Mouse (Mus musculus): ENCODE measurements around the gene Filip1l. TPM values are rescaled to one million over a fixed set of nuclear protein-coding genes. Genes with fewer than 3 reads are reported as not detected.

The Filip1l gene
- polyA plus RNA-seq, 1 experiment from 2014 or later, result 35.3 TPM

DNA sequence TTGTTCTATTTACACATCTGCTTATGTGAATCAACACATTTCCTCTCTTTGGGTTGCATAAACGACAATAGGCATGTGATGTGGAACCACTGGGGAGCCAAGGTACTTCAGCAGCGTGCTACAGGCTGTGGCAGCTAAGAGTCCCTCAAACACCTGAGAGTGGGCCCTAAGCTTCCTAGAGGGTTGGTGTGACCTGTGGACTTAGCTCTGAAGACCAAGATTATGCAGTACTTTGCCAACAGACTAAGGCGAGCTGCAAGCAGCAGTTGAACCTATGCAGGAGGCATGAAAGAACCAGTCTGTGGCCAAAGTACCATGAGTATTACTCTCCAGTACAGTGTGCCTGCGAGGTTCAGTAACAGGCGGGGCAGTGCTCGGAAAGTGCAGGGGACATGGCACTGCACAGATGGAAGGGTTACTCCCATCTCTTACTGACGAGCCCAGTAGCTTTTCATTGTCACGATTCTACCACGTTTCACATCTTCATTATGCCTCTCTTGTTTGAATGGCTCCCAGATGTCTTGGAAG, 112.6 kb downstream of the Filip1l start:
- Histone ChIP-seq H3K4me1 (replicated peaks; ENCODE audit: control insufficient read depth, insufficient read depth) (no peaks in the 10 kb centered on the region), H3K4me3 (ENCODE audit: low read depth, low read length) (no peak overlapping the region), H3K36me3 (ENCODE audit: control insufficient read depth, insufficient read depth, low read length) (no peaks in the 10 kb centered on the region), H3K27me3 (ENCODE audit: control insufficient read depth, insufficient read depth, low read length) (no peaks in the 10 kb centered on the region), H3K9ac (ENCODE audit: low read length) (no peak overlapping the region), H3K27ac (replicated peaks) (no peak overlapping the region), H3K4me2 (replicated peaks; ENCODE audit: low read depth) (no peak overlapping the region), H3K9me3 (ENCODE audit: control insufficient read depth, low read length) (no peaks in the 10 kb centered on the region)
- no peak for TF ChIP-seq EP300 (optimal IDR thresholded peaks at IDR 0.05)
- no peak for TF ChIP-seq CTCF (IDR thresholded peaks at IDR 0.05; ENCODE audit: low read depth)
- WGBS, result 83% methylated on average over 9 of the region's 9 CpGs
- ATAC-seq (ENCODE audit: low FRiP score, low TSS enrichment) (no peak), DNase-seq (ENCODE audit: low spot score) (no peak)

DNA sequence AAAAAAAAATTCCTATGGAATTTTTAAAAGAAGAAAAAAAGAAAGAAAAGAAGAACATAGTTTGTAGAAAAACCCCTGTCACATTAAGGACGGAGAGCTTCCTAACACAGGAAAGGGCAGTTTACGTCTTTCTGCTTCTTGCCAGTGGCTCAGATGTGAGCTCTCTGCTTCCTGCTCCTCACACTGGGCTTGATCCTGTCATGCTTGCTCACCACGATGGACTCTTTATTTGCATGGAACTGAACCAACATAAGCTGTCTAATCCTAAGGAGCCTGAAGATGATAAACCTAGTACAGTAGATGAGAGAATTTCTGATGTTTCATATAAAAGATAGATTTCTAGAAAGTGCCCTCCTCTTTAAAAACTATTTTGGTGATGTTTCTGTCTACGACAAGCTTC, 116.4 kb downstream of the Filip1l start:
- DNase-seq (ENCODE audit: low spot score), result no peak
- Histone ChIP-seq H3K4me2 (replicated peaks; ENCODE audit: low read depth) (no peak overlapping the region), H3K4me3 (ENCODE audit: low read depth, low read length) (no peak overlapping the region), H3K27ac (replicated peaks) (no peak overlapping the region), H3K36me3 (ENCODE audit: control insufficient read depth, insufficient read depth, low read length) (no peaks in the 10 kb centered on the region), H3K4me1 (replicated peaks; ENCODE audit: control insufficient read depth, insufficient read depth) (no peaks in the 10 kb centered on the region), H3K27me3 (ENCODE audit: control insufficient read depth, insufficient read depth, low read length) (no peaks in the 10 kb centered on the region), H3K9me3 (ENCODE audit: control insufficient read depth, low read length) (no peaks in the 10 kb centered on the region), H3K9ac (ENCODE audit: low read length) (no peak overlapping the region)
- TF ChIP-seq EP300 (optimal IDR thresholded peaks at IDR 0.05) (no peak), CTCF (IDR thresholded peaks at IDR 0.05; ENCODE audit: low read depth) (no peak)
- 52% methylated on average over 4 of the region's 4 CpGs for WGBS
- no peak for ATAC-seq (ENCODE audit: low FRiP score, low TSS enrichment)

DNA sequence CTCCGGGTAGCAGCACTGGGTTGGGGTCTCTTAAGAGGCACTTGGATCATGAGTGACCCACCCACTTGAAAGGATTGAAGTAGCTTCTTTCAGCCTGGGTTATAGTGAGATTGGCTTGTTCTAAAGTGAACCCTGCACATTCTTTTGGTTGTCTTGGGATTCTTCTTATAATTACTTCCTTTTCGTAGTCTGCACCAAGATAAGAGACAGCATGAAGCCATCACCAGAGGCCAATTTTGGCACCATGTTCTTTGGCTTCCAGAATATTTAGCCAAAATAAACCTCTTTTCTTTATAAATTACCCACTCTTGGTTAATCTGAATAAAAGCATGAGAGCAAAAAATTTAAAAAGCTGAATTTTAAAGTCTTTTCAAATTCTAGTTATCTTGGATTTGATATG, 117.0 kb downstream of the Filip1l start:
- H3K9me3 ChIP-seq (ENCODE audit: control insufficient read depth, low read length), result no peaks in the 10 kb centered on the region
- H3K4me1 ChIP-seq (replicated peaks; ENCODE audit: control insufficient read depth, insufficient read depth), result no peaks in the 10 kb centered on the region
- DNase-seq (ENCODE audit: low spot score) (no peak), ATAC-seq (ENCODE audit: low FRiP score, low TSS enrichment) (no peak)
- H3K36me3 ChIP-seq (ENCODE audit: control insufficient read depth, insufficient read depth, low read length), result no peaks in the 10 kb centered on the region
- H3K4me2 ChIP-seq (replicated peaks; ENCODE audit: low read depth), result no peak overlapping the region
- H3K9ac ChIP-seq (ENCODE audit: low read length), result no peak overlapping the region
- WGBS, result 88% methylated on average over 2 of the region's 2 CpGs
- H3K27me3 ChIP-seq (ENCODE audit: control insufficient read depth, insufficient read depth, low read length), result no peaks in the 10 kb centered on the region
- H3K27ac ChIP-seq (replicated peaks), result no peak overlapping the region
- no peak overlapping the region for H3K4me3 ChIP-seq (ENCODE audit: low read depth, low read length)
- TF ChIP-seq CTCF (IDR thresholded peaks at IDR 0.05; ENCODE audit: low read depth) (no peak), EP300 (optimal IDR thresholded peaks at IDR 0.05) (no peak)

DNA sequence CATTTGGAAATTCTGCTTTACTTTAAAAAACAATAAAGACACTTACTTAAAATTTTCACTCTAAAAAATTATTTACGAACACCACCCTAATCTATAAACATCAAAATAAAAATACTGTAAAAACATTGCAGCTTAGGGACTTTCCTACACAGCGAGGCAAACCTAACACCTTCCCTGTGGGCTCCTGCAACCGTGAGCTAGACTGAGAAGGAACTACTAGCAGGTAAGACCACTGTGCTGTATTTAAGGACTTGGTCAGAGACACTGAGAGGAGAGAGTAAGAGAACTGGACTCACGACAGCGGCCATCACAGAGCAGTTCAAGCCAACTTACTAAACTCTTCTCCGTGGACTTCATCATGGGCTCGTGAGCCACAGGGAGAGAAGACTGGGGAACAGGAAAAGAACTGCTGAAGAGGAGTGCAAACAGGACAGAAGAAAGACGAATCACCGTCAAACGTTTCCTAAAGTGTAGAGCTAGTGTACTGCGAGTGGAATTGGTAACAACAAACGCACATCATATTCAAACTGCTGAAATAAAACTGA, 117.5 kb downstream of the Filip1l start:
- H3K9me3 ChIP-seq (ENCODE audit: control insufficient read depth, low read length), result no peaks in the 10 kb centered on the region
- ATAC-seq (ENCODE audit: low FRiP score, low TSS enrichment) (no peak), DNase-seq (ENCODE audit: low spot score) (no peak)
- H3K27ac ChIP-seq (replicated peaks), result no peak overlapping the region
- WGBS, result 88% methylated on average over 12 of the region's 12 CpGs
- no peaks in the 10 kb centered on the region for H3K36me3 ChIP-seq (ENCODE audit: control insufficient read depth, insufficient read depth, low read length)
- no peak overlapping the region for H3K4me3 ChIP-seq (ENCODE audit: low read depth, low read length)
- TF ChIP-seq CTCF (IDR thresholded peaks at IDR 0.05; ENCODE audit: low read depth), result no peak
- no peak for TF ChIP-seq EP300 (optimal IDR thresholded peaks at IDR 0.05)
- no peak overlapping the region for H3K9ac ChIP-seq (ENCODE audit: low read length)
- no peaks in the 10 kb centered on the region for H3K27me3 ChIP-seq (ENCODE audit: control insufficient read depth, insufficient read depth, low read length)
- H3K4me2 ChIP-seq (replicated peaks; ENCODE audit: low read depth), result no peak overlapping the region
- H3K4me1 ChIP-seq (replicated peaks; ENCODE audit: control insufficient read depth, insufficient read depth), result no peaks in the 10 kb centered on the region

DNA sequence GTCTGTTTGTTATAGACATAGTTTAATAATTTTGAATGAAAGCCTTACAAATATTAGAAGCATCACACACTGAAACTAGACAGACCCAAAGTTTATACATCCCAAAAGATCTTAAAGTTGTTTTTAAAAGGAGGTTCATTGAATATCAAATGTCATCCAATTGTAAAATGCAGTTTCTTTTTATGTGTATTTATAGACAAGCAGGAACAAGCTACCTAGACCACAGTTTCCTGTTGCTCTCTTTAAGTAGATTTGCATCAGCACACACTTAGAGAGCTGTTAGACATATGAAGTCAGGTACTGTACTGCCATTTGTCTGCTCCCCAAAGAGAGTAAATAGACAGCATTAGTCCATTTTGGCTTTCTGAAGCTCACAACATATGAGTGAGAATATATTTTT, 118.2 kb downstream of the Filip1l start:
- Histone ChIP-seq H3K4me1 (replicated peaks; ENCODE audit: control insufficient read depth, insufficient read depth) (no peaks in the 10 kb centered on the region), H3K4me3 (ENCODE audit: low read depth, low read length) (no peak overlapping the region), H3K4me2 (replicated peaks; ENCODE audit: low read depth) (no peak overlapping the region), H3K27me3 (ENCODE audit: control insufficient read depth, insufficient read depth, low read length) (no peaks in the 10 kb centered on the region), H3K9ac (ENCODE audit: low read length) (no peak overlapping the region), H3K27ac (replicated peaks) (no peak overlapping the region), H3K9me3 (ENCODE audit: control insufficient read depth, low read length) (no peaks in the 10 kb centered on the region), H3K36me3 (ENCODE audit: control insufficient read depth, insufficient read depth, low read length) (no peaks in the 10 kb centered on the region)
- ATAC-seq (ENCODE audit: low FRiP score, low TSS enrichment), result no peak
- DNase-seq (ENCODE audit: low spot score), result no peak
- TF ChIP-seq EP300 (optimal IDR thresholded peaks at IDR 0.05) (no peak), CTCF (IDR thresholded peaks at IDR 0.05; ENCODE audit: low read depth) (no peak)

DNA sequence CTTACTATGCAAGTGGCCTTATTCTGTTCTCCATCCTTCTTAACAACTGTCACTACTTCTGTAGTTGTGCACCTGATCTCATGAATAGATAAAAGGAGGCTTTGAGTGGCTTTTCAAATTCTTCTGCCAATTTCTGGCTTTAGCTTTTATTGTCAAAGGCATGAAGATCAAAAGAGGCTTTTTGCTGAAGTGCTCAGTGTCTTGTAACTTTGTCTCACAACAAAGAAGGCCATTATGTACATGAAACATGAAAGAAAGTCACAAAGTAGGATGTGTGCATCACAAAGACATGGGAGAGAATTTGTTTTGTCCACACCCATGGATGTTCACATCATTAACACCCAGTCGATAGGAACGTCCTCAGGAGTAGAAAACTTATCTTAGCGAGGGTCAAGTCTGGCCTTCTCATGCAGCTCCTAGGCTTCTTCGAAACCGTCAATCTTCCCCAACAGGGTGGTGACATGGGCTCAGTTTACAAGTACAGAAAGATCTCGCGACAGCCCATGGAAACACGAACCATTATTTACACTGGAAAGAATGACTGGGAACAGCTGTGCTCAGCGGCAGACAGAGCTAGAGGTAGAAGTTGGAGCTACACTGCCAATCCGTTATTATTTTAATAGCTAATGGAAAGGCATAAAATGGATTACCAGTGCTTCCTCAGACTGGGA, 120.7 kb downstream of the Filip1l start:
- no peak overlapping the region for H3K4me3 ChIP-seq (ENCODE audit: low read depth, low read length)
- no peaks in the 10 kb centered on the region for H3K27me3 ChIP-seq (ENCODE audit: control insufficient read depth, insufficient read depth, low read length)
- DNase-seq (ENCODE audit: low spot score) (no peak), ATAC-seq (ENCODE audit: low FRiP score, low TSS enrichment) (no peak)
- H3K4me1 ChIP-seq (replicated peaks; ENCODE audit: control insufficient read depth, insufficient read depth), result no peaks in the 10 kb centered on the region
- 25% methylated on average over 10 of the region's 10 CpGs for WGBS
- H3K27ac ChIP-seq (replicated peaks), result no peak overlapping the region
- TF ChIP-seq CTCF (IDR thresholded peaks at IDR 0.05; ENCODE audit: low read depth) (no peak), EP300 (optimal IDR thresholded peaks at IDR 0.05) (no peak)
- H3K9ac ChIP-seq (ENCODE audit: low read length), result no peak overlapping the region
- H3K36me3 ChIP-seq (ENCODE audit: control insufficient read depth, insufficient read depth, low read length), result no peaks in the 10 kb centered on the region
- no peak overlapping the region for H3K4me2 ChIP-seq (replicated peaks; ENCODE audit: low read depth)
- H3K9me3 ChIP-seq (ENCODE audit: control insufficient read depth, low read length), result no peaks in the 10 kb centered on the region
